Mouse (Mus musculus): ENCODE measurements around the gene Cldn10.
A peak's percentile ranks its signal among the peaks of the same experiment; 100 is the strongest.

The Cldn10 gene

GRCm38 (mm10) chr14:118829331-118830095 is 41.8 kb downstream of the Cldn10 start:
- no peak for DNase-seq

- DNase-seq: no peak
Observed at GRCm38 (mm10) chr14:118831597-118831996, 43.9 kb downstream of the Cldn10 start.

- DNase-seq: no peak
Observed at GRCm38 (mm10) chr14:118833241-118833640, 45.5 kb downstream of the Cldn10 start.

- DNase-seq: peak; percentile 63
Observed at GRCm38 (mm10) chr14:118834313-118834712, 46.6 kb downstream of the Cldn10 start.

GRCm38 (mm10) chr14:118836145-118836544 is 48.4 kb downstream of the Cldn10 start:
- no peak for DNase-seq

GRCm38 (mm10) chr14:118836754-118837153 is 49.0 kb downstream of the Cldn10 start:
- DNase-seq: no peak

- DNase-seq: peak; percentile 65
Observed at GRCm38 (mm10) chr14:118838556-118839120, 50.9 kb downstream of the Cldn10 start.

- peak; percentile 33 for DNase-seq
Observed at GRCm38 (mm10) chr14:118839416-118839815, 51.7 kb downstream of the Cldn10 start.

- DNase-seq: no peak
Observed at GRCm38 (mm10) chr14:118840027-118840426, 52.3 kb downstream of the Cldn10 start.

- no peak for DNase-seq
Observed at GRCm38 (mm10) chr14:118842353-118842752, 54.6 kb downstream of the Cldn10 start.

GRCm38 (mm10) chr14:118846834-118847233 is 59.1 kb downstream of the Cldn10 start:
- DNase-seq: no peak

GRCm38 (mm10) chr14:118848171-118848570 is 60.5 kb downstream of the Cldn10 start:
- no peak for DNase-seq

- no peak for DNase-seq
Observed at GRCm38 (mm10) chr14:118850011-118850695, 62.4 kb downstream of the Cldn10 start.

- DNase-seq: no peak
Observed at GRCm38 (mm10) chr14:118850696-118851035, 63.0 kb downstream of the Cldn10 start.

GRCm38 (mm10) chr14:118851496-118852107 is 63.9 kb downstream of the Cldn10 start:
- DNase-seq: no peak

- peak; percentile 60 for DNase-seq
Observed at GRCm38 (mm10) chr14:118854371-118855114, 66.8 kb downstream of the Cldn10 start.

- peak; percentile 56 for DNase-seq
Observed at GRCm38 (mm10) chr14:118855141-118855800, 67.6 kb downstream of the Cldn10 start.

GRCm38 (mm10) chr14:118856563-118856962 is 68.9 kb downstream of the Cldn10 start:
- DNase-seq: no peak

- no peak for DNase-seq
Observed at GRCm38 (mm10) chr14:118858318-118858717, 70.6 kb downstream of the Cldn10 start.

GRCm38 (mm10) chr14:118862253-118862652 is 74.5 kb downstream of the Cldn10 start:
- peak; percentile 43 for DNase-seq

GRCm38 (mm10) chr14:118864905-118865304 is 77.2 kb downstream of the Cldn10 start:
- DNase-seq: no peak
